Mouse (Mus musculus) hindbrain, embryonic 10.5 days (tissue): ENCODE measurements at regions not wholly inside any gene's neighbourhood (a gene's known extent, or its start where the extent isn't known, plus 50 kb on each side); places are given as distances from the start of the nearest gene placed in this dataset.

Experiments used
- DNase-seq: peaks from one replicate; pipeline ENCODE4 v3.0.0-alpha.2; 2017; ENCODE audit warnings: low spot score
- H3K27ac ChIP-seq: fragments of 300-500 bp; sonication (generic); 2 replicates; pipeline ENCODE4 v1.5.1; 2016; ENCODE audit warnings: mild to moderate bottlenecking, moderate library complexity
- H3K27me3 ChIP-seq: fragments of 300-500 bp; sonication (generic); 2 replicates; pipeline ENCODE4 v1.6.1; 2016; ENCODE audit warnings: mild to moderate bottlenecking; ENCODE audit not compliant: poor library complexity, insufficient read depth, severe bottlenecking
- H3K36me3 ChIP-seq: fragments of 300-500 bp; sonication (generic); 2 replicates; pipeline ENCODE4 v1.6.1; 2016; ENCODE audit warnings: mild to moderate bottlenecking, moderate library complexity
- H3K4me1 ChIP-seq: fragments of 300-500 bp; sonication (generic); replicated peaks from 2 replicates; pipeline ENCODE4 v1.6.1; 2016; ENCODE audit warnings: mild to moderate bottlenecking
- H3K4me3 ChIP-seq: fragments of 300-500 bp; sonication (generic); 2 replicates; pipeline ENCODE4 v1.5.1; 2016; ENCODE audit warnings: mild to moderate bottlenecking, moderate library complexity
- H3K9me3 ChIP-seq: fragments of 300-500 bp; sonication (generic); 2 replicates; pipeline ENCODE4 v1.6.1; 2016; ENCODE audit warnings: mild to moderate bottlenecking, moderate library complexity
- WGBS: fragments of 180-500 bp; shearing (Covaris S2); methylation state at CpG from one replicate; pipeline ENCODE4 v1.1.7; 2016; 5-methylcytosine and 5-hydroxymethylcytosine counted together

DNA sequence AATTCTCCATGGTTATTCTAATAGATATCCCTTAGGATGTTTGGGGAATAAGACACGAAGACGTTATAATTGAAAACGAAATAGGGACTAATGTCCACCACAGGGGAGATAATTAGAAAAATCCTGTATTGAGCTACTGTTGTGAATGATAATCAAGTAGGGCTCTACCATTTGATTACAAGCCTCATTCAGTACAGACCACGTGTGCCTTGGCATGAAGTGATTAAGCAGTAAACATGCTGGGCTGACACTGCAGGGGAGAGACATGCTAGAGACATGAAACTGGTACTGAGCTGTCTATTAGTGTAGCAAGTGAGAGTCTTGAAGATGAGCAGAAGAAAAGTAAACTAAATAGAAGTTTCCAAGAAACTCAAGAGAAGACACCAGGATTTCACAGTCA, 797.8 kb downstream of the Efna5 start:
- H3K27ac ChIP-seq: no peak overlapping the region
- 79% methylated on average over 4 of the region's 4 CpGs for WGBS
- DNase-seq: no peak
- H3K4me1 ChIP-seq: no peaks in the 10 kb centered on the region
- H3K27me3 ChIP-seq: no peaks in the 10 kb centered on the region
- H3K4me3 ChIP-seq: no peak overlapping the region
- H3K9me3 ChIP-seq: no peaks in the 10 kb centered on the region
- no peaks in the 10 kb centered on the region for H3K36me3 ChIP-seq

DNA sequence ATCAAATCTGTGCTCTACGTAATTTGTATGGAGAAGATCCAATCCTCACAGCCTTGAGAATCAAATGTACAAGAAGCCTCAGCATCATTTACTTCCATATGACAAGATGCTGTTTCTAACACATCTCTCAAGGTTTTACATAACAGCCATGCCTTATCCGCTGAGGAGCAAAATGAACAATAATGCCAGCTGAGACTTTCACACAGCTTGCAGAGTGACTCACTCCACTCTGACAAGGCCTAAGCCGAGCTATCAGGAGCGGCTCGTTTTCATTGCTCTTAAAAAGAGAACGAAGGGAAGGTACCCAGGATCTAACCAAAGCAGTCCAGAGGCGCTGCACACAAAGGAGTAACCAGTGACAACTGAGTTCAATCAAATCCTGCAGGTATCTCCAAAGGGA, 803.5 kb downstream of the Efna5 start:
- DNase-seq: no peak

DNA sequence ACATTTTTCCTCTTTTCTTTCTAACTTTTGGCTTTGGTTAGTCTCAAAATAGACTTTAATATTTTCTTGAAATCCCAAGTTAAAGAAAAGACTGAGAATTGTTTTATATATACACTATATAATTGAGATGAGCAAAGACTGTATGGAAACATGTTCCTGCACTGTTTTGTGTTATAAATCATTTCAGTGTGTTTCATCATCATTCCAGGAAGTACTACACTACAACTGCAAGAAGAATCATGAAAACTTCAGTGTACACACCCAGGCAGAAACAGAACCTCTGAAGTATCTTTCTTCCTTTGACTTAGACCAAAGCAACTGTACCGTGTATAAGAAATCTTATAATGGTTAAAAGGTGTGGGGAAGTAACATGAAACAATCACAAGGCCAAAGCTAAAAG, 816.2 kb downstream of the Efna5 start:
- no peak for DNase-seq
- no peaks in the 10 kb centered on the region for H3K36me3 ChIP-seq
- no peak overlapping the region for H3K4me3 ChIP-seq
- H3K27me3 ChIP-seq: no peaks in the 10 kb centered on the region
- WGBS: 89% methylated on average over 1 of the region's 1 CpGs
- no peak overlapping the region for H3K27ac ChIP-seq
- no peaks in the 10 kb centered on the region for H3K9me3 ChIP-seq
- no peaks in the 10 kb centered on the region for H3K4me1 ChIP-seq

More for the DNA sequence above, 803.5 kb downstream of the Efna5 start:
- H3K4me3 ChIP-seq: no peak overlapping the region
- H3K9me3 ChIP-seq: no peaks in the 10 kb centered on the region
- H3K27me3 ChIP-seq: no peaks in the 10 kb centered on the region
- H3K36me3 ChIP-seq: no peaks in the 10 kb centered on the region
- no peak overlapping the region for H3K27ac ChIP-seq
- WGBS: 85% methylated on average over 7 of the region's 7 CpGs
- H3K4me1 ChIP-seq: no peaks in the 10 kb centered on the region

DNA sequence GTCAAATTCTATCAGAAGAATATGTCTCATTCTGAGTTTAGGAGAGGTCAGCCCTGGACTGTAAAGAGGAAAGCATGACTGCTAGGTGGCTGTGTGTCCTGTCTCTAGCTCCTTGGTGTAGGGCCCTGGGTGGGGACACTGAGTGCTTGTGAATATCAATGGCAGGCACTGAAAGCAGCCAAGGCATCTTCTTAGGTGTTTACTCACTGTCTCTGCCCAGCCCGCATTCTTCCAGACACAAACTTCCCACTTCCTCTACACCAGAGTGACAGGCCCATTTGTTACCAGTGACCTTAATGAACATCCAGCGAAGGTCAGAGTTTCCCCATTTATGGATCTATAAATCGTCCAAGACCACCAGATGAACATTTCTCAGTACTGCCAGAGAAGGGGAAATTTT, 823.1 kb downstream of the Efna5 start:
- DNase-seq: no peak
- H3K27me3 ChIP-seq: no peaks in the 10 kb centered on the region
- H3K36me3 ChIP-seq: no peaks in the 10 kb centered on the region
- H3K4me3 ChIP-seq: no peak overlapping the region
- 65% methylated on average over 3 of the region's 3 CpGs for WGBS
- no peak overlapping the region for H3K27ac ChIP-seq
- H3K9me3 ChIP-seq: no peaks in the 10 kb centered on the region
- no peaks in the 10 kb centered on the region for H3K4me1 ChIP-seq

DNA sequence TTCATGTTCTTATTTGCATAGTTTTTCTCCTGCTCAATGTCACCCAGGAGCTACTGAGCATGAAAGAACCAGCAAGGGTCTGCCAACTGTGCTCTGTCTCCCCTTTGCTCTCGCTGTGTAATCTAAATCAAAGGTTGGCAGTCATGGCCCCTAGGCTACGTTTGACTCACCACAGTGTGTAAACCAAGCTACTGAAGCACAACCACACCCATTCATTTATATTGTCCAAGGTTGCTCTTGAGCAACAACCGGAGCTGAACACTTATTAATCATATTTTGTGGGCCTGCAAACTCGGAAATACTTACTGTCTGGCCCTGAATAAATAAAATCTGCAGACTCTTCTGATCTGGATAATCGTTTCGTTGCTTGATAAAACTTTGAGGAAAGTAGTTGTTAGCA, 826.3 kb downstream of the Efna5 start:
- H3K4me1 ChIP-seq: no peaks in the 10 kb centered on the region
- H3K27me3 ChIP-seq: no peaks in the 10 kb centered on the region
- H3K36me3 ChIP-seq: no peaks in the 10 kb centered on the region
- no peaks in the 10 kb centered on the region for H3K9me3 ChIP-seq
- DNase-seq: no peak
- WGBS: 73% methylated on average over 6 of the region's 6 CpGs
- no peak overlapping the region for H3K27ac ChIP-seq
- H3K4me3 ChIP-seq: no peak overlapping the region

DNA sequence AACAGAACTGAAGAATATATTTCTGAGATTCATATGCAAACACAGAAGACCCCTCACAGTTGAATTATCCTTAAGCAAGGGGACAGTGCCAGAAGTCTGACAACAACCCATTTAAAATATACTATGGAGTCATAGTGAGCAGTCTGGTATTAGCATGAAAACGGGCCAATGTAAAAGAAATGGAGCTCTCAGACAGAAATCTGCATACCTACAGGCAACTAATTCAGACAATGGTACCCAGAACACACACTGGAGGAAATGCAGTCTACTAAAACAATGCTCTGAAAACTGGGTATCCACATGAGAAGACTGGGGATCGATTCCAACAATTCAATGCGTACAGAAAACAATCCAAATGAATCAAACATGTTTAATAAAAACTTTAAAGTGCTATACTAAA, 832.1 kb downstream of the Efna5 start:
- no peak for DNase-seq
- Histone ChIP-seq H3K27ac (no peak overlapping the region), H3K27me3 (no peaks in the 10 kb centered on the region), H3K9me3 (no peaks in the 10 kb centered on the region), H3K4me3 (no peak overlapping the region), H3K36me3 (no peaks in the 10 kb centered on the region), H3K4me1 (no peaks in the 10 kb centered on the region)
- WGBS: 79% methylated on average over 3 of the region's 3 CpGs

DNA sequence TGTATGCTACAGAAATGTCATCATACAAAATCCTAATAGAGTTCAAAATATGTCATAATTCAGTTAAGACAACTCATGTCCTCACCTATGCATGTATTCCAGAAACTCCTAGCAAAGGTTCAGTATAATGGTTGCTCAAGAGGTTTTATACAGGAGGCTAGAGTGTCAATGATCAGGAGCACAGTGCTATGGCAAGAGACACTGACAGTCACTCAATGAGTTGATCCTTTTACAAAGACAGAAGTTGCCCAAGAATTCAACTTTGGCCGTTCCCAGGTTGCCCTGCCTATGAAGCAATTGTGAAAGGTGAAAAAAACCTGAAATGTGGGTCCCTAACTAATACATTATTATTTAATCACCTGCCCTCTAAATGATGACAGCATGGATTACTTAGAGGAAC, 850.5 kb downstream of the Efna5 start:
- no peak for DNase-seq
- Histone ChIP-seq H3K4me3 (no peak overlapping the region), H3K4me1 (no peaks in the 10 kb centered on the region), H3K27ac (no peak overlapping the region), H3K27me3 (no peaks in the 10 kb centered on the region), H3K9me3 (no peaks in the 10 kb centered on the region), H3K36me3 (no peaks in the 10 kb centered on the region)
- WGBS: 76% methylated on average over 1 of the region's 1 CpGs
